Mouse (Mus musculus): ENCODE measurements around the gene Enc1.
"Not testable (repeated sequence)": the region's sequence is repeated elsewhere in the genome, so short reads cannot be mapped to it uniquely, and the experiment has no call there.

The Enc1 gene

DNA sequence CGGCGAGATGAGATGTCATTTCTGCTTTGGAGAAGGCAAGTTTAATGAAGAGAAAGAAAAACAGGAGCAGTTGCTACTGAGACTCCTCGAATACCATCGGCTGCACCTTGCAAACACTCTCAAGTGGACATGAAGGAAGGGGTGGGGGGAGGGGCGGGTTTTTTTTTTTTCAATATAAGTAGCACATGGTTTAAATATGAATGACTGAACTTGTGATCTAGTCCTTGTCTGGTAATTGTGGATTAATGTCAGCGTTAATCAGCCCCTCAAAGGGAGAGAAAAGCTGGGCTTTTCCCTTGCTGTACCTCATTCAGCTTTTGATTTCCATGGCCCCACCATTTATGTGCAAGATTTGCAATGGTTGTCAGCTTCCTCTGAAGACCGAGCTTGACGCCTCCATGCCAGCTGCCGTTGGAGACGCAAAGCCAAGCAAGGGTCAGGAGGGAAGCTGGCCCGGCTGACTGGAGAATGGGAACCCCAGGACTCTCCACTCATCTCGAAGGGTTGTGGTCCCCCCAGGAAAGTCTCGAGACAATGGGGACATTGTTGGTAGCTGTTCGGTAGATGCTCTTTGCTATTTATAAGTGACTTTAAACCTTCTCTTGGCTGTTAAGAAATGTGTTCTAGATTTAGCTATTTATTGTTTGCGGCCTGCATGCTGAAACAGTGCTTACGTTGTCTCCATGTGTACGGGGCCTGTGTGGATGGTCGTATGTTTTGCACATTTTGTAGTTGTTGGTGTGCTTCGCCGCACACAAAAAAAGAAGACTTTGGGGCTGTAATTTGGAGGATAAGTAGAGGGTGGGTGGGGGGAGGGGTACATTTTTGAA lies 9.9 kb downstream of the Enc1 start:
- no peak for DNase-seq (ENCODE audit: low read depth, low spot score)

DNA sequence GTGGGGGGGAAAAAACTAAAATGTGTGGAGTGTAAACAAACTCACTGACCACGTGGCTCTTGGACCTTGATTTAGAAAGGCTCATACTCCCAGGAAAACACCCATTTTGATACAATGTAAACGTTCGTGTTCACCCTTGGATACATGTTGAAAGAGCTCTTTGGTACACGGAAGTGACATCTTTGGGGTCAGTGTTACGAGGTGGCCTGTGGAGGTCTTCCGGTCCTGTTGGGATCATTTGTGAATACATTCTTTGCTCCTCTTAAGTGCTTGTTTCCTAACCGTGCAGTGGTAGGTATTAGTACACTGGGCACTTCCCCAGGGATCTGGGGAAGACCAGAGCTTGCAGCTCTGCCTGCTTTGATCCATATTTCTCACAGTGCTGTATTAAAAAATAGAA lies 10.8 kb downstream of the Enc1 start:
- DNase-seq (ENCODE audit: low read depth, low spot score): no peak

- no peak for DNase-seq (ENCODE audit: low read depth, low spot score)
These were observed 11.6 kb downstream of the Enc1 start for GRCm38 (mm10) chr13:97252469-97252868.

- no peak for DNase-seq (ENCODE audit: low read depth, low spot score)
These were observed 12.6 kb downstream of the Enc1 start for GRCm38 (mm10) chr13:97253418-97253981.

DNA sequence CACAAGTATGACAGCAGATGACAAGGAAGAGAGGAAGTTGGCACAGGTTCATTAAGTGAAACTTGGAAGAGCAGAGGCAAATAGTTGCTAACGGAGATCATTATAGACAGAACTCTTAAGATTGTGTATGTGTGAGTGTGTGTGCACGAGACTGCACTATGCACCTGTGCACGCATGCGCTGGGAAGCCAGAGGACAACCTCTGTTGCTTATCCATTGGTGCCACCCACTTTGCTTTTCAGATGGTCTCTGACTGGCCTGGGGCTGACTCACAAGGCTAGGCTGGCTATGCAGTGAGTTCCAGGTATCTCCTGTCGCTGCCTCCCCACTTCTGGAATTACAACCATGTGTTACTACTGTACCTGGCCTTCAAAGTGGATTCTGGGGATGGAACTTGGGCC lies 13.1 kb downstream of the Enc1 start:
- DNase-seq (ENCODE audit: low read depth, low spot score): no peak

- DNase-seq (ENCODE audit: low read depth, low spot score): no peak
These were observed 13.8 kb downstream of the Enc1 start for GRCm38 (mm10) chr13:97254564-97255164.

GRCm38 (mm10) chr13:97255976-97256848 lies 15.3 kb downstream of the Enc1 start:
- DNase-seq (ENCODE audit: low read depth, low spot score): no peak

DNA sequence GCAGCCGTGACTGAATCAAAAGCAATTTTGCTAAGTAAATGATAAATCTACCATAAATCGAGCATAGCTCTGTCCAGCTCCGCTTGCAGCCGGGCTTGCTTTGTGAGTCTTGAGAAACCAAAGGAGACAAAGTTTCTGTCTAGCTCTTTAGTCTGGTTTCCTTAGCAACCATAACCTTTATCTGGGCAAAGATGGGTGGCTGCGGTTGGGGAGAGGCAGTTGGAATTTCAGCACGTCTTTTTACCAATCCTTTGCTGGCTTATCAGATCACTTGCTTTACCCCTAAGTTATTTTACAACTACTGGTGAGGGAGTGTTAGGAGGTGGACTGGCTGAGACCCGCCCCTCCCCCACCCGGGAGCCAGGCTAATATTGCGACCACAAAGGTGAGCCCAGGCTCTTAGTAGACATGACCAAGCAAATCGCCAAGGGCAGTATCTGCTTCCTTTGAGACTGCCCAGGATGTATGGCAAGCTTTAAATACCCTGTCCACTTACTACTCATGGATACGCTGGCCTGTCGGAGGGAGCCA lies 16.0 kb downstream of the Enc1 start:
- DNase-seq (ENCODE audit: low read depth, low spot score): no peak

- DNase-seq (ENCODE audit: low read depth, low spot score): no peak
These were observed 18.4 kb downstream of the Enc1 start for GRCm38 (mm10) chr13:97259271-97259670.

DNA sequence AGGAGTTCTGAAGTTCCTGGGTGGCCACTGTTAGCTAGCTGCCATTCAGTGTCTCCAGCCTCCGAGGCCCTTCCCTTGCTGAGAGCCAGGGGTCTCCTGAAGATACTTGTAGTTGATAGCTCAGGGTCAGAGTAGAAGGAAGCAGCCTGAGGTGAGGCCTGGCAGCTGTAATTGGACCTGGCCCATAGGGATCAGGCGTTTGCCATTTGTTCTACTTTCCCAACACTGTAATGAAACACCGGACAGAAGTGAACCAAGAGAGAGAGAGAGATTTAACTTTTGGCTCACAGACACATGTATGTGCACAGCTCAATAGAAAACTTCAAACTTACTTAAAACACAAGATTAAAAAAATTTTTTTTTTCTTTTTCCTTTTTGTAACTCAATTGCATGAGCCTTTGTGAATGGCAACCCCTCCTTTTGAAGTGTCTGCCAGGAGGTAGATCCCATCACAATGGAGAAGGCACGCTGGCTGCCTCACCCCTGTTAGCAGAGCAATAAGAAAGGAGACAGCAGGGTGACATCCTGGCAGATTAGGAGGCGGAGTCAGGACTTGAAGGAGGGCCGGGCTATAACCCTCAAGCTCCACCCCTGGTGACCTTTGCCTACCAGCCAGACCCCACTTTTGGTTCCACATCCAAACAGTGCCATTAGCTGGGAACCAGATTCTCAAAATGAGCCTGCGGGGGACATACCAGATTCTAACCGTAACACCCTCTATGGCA lies 19.7 kb downstream of the Enc1 start:
- no peak for DNase-seq (ENCODE audit: low read depth, low spot score)

- DNase-seq (ENCODE audit: low read depth, low spot score): no peak
These were observed 20.6 kb downstream of the Enc1 start for GRCm38 (mm10) chr13:97261549-97261948.

DNA sequence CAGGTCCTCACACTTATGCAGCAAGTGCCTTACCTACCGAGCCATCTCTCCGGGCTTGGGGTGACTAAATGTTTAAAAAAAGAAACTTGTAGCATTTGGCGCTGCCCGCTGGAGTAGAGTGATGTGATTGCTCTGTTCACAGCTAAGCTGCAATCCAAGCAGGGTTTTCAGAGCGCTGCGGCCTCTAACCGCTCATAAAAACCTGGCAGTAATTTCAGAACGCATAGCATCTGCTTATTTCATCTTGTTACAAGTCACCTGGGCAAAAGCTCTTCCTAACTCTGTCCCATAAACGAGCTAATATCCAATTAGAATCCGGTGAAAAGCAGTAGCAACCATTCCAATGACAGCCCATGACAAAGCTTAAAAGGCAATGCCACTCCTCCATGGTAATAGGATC lies 21.8 kb downstream of the Enc1 start:
- DNase-seq (ENCODE audit: low read depth, low spot score): no peak

- DNase-seq (ENCODE audit: low read depth, low spot score): not testable (repeated sequence)
These were observed 24.6 kb downstream of the Enc1 start for GRCm38 (mm10) chr13:97265534-97265933.

GRCm38 (mm10) chr13:97270723-97271122 lies 29.8 kb downstream of the Enc1 start:
- DNase-seq (ENCODE audit: low read depth, low spot score): no peak

DNA sequence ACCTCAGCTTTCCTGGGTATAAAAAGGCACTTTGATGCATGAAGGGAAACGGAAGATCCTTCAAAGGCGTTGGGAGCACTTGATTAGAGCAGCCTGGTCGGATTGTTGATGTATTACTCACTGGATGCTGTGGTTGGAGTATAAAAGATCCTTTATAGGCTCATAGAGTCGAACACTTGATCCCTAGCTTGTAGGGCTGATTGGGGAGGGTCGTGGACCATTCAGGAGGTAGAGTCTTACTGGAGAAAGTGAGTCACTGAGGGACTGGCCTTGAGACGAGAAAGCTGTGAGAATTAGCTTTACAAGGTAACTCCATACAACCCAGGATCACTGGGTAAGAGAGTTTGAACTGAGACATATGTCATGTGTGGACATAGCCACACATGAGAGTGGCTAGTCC lies 30.7 kb downstream of the Enc1 start:
- no peak for DNase-seq (ENCODE audit: low read depth, low spot score)

GRCm38 (mm10) chr13:97274757-97275156 lies 33.9 kb downstream of the Enc1 start:
- DNase-seq (ENCODE audit: low read depth, low spot score): no peak

- DNase-seq (ENCODE audit: low read depth, low spot score): no peak
These were observed 34.6 kb downstream of the Enc1 start for GRCm38 (mm10) chr13:97275482-97275881.

DNA sequence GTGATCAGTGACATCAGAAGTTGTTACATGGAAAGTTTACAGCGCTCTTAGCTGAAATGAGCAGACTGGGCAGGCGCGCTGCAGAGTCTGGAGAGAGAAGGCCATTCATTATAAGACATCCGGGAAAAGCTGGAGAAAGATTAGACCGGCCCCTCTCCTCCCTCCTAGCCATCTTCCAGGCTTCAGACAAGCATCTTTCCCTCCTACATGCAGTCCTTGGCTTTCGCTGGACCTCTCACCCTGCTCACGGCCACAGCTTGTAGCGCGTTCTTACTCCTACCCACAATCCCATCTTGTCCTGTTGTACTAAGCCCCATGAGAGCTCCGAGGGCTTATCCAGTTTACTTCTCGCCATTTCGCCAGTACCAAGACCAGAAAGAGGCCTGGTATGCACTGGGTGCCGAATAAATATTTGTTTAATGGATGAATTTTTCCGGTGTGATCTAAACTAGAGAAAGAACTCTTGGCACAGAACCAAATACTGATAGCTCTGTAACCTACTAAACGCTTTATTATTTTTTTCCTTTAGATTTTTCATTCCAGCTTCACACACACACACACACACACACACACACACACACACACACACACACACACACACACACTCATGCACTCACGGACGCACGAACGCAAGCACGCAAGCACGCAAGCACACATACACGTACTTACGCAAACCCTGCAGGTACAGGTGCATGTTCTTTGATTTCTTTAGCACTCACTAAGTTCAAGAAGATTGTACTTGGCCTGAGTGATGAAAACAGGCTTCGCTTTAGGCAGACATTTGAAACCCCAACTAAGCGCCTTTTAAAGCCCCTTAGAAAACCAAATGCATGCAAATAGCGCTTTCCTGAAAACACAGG lies 41.4 kb downstream of the Enc1 start:
- no peak for DNase-seq (ENCODE audit: low read depth, low spot score)

DNA sequence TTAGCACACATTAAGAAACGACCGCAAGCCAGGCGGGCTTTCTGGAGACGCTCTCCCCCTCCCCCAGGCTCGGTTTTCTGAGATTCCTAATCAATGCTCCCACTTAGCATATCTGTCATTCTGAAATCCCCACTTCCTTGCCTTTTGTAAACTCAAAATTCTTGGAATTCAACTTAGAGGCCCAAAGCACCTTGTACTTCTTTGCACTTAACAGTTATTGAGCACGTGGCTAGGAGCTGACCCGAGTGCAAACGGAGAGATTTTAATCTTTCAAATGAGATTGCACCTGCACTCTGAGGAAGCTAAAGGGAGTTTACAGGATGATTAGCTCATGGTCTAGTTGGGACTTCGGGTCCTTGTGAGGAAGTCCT lies 42.0 kb downstream of the Enc1 start:
- DNase-seq (ENCODE audit: low read depth, low spot score): no peak

DNA sequence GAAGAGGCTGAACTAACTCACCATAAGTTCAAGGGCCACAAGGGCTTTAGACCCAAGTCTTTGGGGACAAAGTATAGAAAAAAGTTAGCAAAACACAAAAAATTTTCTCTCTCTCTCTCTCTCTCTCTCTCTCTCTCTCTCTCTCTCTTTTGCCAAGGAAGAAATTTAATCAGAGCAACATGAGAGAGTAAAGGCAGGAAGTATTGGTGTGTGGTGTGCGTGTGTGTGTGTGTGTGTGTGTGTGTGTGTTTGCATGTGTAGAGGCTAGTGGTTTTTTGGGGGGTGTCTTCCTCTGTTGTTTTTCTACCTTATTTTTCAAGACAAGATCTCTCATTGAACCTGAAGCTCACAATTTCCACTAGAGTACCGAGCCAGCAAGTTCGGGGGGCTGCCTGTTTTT lies 46.1 kb downstream of the Enc1 start:
- no peak for DNase-seq (ENCODE audit: low read depth, low spot score)
